Mouse (Mus musculus): ENCODE results near the gene Med27. TPM values are rescaled to one million over a fixed set of nuclear protein-coding genes. Genes with fewer than 3 reads are reported as not detected.

Gene Med27
- 10 to 100 TPM; 11.9 to 13.1 TPM for total RNA-seq (2021)
- long read RNA-seq, experiment 1, transcript Med27-201 (8 exons, 1,254 nt): major isoform, 8 of 11 reads
- long read RNA-seq, experiment 1, partial matches to known transcripts: 0 of 11 reads
- long read RNA-seq, experiment 1, other reads (novel, unspliced or antisense): 2 of 11 reads
- long read RNA-seq, experiment 2, transcript Med27-201 (8 exons, 1,254 nt): major isoform, 14 of 17 reads
- long read RNA-seq, experiment 2, partial matches to known transcripts: 1 of 17 reads
- long read RNA-seq, experiment 2, other reads (novel, unspliced or antisense): 1 of 17 reads

GRCm38 (mm10) chr2:29346629-29347271, at the start of gene Med27:
Med27 (plus strand) TSS chr2:29346819.
- DNase-seq: peak; percentile 91 to 95
- intact Hi-C loops (cut with DNase I): loop anchor here (5.0 kb wide), 1 partner anchor 99 kb away; no protein-coding TSS in a partner anchor

- no peak for DNase-seq
- intact Hi-C loops (cut with DNase I): no loop called here
Observed at GRCm38 (mm10) chr2:29309966-29310365, 36.7 kb upstream of the Med27 start.

- intact Hi-C loops (cut with DNase I): no loop called here
- no peak for DNase-seq
Observed at GRCm38 (mm10) chr2:29312058-29312457, 34.6 kb upstream of the Med27 start.

GRCm38 (mm10) chr2:29317906-29318470, 28.6 kb upstream of the Med27 start:
- DNase-seq: no peak
- intact Hi-C loops (cut with DNase I): no loop called here

GRCm38 (mm10) chr2:29318596-29318995, 28.0 kb upstream of the Med27 start:
- intact Hi-C loops (cut with DNase I): no loop called here
- DNase-seq: no peak

GRCm38 (mm10) chr2:29320229-29320751, 26.3 kb upstream of the Med27 start:
- no peak for DNase-seq
- intact Hi-C loops (cut with DNase I): no loop called here

- DNase-seq: no peak
- intact Hi-C loops (cut with DNase I): no loop called here
Observed at GRCm38 (mm10) chr2:29320780-29321179, 25.8 kb upstream of the Med27 start.

GRCm38 (mm10) chr2:29324456-29324855, 22.2 kb upstream of the Med27 start:
- intact Hi-C loops (cut with DNase I): no loop called here
- DNase-seq: no peak

- DNase-seq: no peak
- intact Hi-C loops (cut with DNase I): no loop called here
Observed at GRCm38 (mm10) chr2:29330471-29330870, 16.1 kb upstream of the Med27 start.

DNA sequence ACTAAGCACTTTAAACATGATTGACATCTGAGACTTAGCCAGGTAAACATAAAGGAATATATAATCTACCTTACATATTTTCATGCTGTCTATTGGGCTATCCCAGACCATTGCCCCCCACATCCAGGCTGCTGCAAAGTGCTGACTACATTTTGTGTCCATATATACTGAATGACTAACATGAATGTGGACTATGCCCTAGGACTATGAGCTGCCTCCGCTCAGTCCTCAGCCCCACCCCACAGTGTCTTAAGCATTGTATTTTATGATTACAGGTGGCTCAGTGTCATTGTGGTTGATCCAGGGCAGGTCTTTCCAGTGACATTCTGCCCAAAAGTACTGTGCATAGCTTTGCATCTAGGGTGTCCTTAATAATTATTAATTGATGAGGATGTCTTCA, 8.2 kb upstream of the Med27 start:
- DNase-seq: no peak
- intact Hi-C loops (cut with DNase I): no loop called here

- DNase-seq: no peak
- intact Hi-C loops (cut with DNase I): no loop called here
Observed at GRCm38 (mm10) chr2:29358696-29359375, 12.2 kb downstream of the Med27 start.

GRCm38 (mm10) chr2:29360956-29361355, 14.3 kb downstream of the Med27 start:
- intact Hi-C loops (cut with DNase I): no loop called here

DNA sequence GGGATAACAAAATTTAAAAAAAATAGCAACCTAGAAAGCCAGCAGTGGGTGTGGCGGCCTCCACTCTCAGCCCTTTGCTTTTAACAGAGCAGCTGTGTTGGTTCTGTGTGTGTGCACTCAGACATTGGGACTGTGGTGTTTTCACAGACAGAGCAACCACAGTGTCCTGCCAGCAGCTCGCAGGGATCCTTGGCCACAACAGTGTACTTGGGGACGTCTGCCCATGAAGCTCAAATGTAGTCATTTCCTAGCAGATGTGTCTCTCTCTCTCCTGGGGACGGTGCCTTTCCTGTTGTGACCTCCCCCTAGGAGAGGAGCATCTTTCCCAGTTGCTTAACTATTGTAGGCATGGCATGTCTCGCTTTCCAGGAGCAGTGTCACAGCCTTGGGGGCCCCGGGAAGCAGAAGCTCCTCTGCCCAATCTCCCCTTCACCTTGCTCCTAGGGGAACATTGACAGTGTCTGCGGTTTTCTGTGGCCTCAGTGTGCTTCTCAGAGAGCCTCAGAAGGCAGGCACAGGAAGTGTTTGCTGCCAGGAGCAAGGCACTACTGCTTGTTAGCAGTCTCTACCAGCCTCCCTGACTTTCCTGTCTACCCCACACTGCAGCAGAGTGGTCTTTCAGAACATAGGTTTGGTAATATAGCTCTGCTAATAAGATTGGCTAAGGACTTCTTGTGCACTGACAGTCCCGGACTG, 18.5 kb downstream of the Med27 start:
- no peak for DNase-seq
- intact Hi-C loops (cut with DNase I): loop anchor here (1.0 kb wide), 1 partner anchor 23 kb away; no protein-coding TSS in a partner anchor

More at GRCm38 (mm10) chr2:29360956-29361355, 14.3 kb downstream of the Med27 start:
- DNase-seq: no peak

DNA sequence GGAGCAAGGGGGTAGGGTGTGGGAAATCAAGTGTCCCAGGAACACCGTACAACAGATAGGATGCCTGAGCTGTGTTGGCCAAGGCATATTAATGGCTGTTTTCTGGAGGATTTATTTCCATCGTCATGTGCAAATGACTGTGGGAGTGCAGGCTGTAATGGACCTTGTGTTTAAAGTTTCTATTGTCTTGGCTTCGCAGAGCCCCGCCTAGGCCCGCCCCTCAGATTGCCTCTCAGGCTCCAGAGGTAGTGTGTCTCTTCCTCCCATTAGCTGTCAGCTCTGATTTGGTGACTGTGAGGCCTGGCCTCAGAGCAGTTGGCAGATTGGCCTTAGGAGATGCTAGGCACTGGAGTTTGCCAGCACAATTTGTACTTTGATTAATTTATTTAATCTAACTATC, 22.1 kb downstream of the Med27 start:
- no peak for DNase-seq
- intact Hi-C loops (cut with DNase I): no loop called here

DNA sequence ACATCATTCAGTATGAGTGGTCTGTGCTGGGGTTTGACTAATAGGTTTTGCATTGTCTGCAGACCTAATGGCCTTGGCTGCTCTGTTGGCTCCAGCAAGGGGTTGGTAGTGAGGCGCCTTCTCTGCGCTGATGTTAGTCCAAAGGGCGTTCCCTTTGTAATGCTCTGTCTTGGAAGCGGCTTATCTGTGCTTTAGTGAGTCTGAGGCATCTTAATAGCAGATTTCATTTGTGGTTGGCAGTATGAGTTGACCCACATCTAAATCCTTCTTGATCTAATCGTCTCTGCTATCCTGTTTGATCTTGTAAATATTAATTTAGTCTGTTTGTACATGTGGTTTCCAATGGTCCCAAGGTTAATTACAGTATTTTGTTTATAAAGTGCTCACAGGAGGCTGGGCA, 25.6 kb downstream of the Med27 start:
- intact Hi-C loops (cut with DNase I): no loop called here

DNA sequence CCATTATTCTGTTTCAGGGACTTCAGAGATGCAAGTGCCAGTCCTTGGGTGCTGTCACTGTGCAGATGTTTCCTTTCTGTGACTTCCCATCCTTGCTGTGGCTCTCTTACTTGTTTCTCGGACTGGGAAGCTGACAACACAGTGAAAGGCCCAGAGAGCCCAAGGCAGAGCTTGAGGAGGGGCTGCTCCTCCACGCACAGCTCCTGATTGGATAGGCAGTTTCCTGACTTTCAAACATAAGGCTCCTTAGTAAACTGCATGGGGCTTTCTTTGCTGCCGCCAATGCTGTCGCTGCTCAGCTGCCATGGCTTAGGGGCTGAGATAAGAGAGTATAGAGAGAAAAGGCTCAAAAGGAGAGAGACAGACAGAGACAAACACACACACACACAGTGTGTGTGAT, 35.1 kb downstream of the Med27 start:
- intact Hi-C loops (cut with DNase I): no loop called here
- no peak for DNase-seq

More for the DNA sequence above, 25.6 kb downstream of the Med27 start:
- no peak for DNase-seq

DNA sequence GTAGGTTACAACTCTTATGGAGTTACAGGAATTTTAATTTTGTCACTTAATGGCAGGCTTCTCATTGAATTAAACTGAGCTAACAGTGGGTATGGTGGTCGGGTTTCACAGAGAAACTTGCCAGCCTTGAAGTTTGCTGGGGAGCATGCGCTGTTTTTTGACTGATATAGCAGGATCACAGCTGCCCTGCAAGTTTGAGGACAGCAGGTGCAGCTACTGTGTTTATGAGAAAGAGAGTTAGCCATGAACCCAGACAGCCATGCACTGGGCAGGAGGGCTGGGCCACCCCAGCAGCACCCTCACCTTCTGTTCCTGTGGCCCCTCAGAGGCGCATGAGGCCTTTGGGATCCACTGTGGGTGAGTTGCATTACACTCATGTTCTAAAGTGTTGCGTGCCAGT, 36.0 kb downstream of the Med27 start:
- intact Hi-C loops (cut with DNase I): no loop called here
- no peak for DNase-seq

GRCm38 (mm10) chr2:29383133-29383532, 36.5 kb downstream of the Med27 start:
- no peak for DNase-seq
- intact Hi-C loops (cut with DNase I): no loop called here

DNA sequence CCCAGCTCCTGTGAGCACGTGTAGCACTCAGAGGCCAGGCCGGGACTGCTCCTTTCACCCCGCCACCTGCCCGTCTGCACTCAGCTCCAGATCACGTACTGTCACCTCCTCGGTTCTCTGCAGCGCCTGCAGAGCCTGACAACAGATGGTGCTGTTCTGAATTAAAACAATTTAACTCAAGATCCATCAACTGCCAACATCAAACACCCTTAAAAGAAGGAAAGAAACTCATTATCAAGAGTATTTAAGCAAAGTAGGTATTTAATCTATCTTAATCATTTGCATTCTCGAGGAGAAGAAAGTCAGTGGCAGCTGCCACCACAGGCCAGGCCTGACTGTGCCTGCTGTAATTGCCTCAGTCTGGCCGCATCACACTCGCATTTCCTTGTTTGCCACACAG, 38.8 kb downstream of the Med27 start:
- DNase-seq: no peak
- intact Hi-C loops (cut with DNase I): no loop called here

DNA sequence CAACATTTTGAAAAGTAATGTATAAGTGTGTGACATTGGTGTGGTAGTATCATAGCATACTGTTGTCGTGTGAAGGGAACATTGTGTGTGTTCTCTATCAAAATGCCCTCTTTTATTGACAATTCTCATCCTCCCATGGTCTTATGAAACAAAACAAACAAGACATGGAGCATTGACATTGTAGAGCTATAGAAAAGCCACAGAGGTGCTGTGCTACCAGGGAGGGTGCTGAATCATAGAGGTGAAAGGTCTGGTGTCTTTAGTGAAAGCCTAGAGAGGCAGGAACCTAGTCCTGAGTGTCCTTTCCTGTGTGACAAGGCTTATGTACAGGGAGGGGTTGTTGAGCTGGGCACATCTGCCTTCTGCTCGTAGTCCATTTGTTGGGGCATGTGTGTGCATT, 40.6 kb downstream of the Med27 start:
- intact Hi-C loops (cut with DNase I): no loop called here

More for the DNA sequence above, 40.6 kb downstream of the Med27 start:
- no peak for DNase-seq
